Mouse (Mus musculus) hindbrain, embryonic 11.5 days (tissue): ENCODE results near the gene Adgre5. TPM values are rescaled to one million over a fixed set of nuclear protein-coding genes. Genes with fewer than 3 reads are reported as not detected.

Source experiments
- ATAC-seq: fragments of 200-750 bp; cut with Nextera tagmentation; 2 replicates; pipeline ENCODE4 v1.8.0; 2017; ENCODE audit warnings: mild to moderate bottlenecking, moderate TSS enrichment, moderate library complexity; ENCODE audit not compliant: low FRiP score
- DNase-seq: peaks from one replicate; pipeline ENCODE4 v3.0.0-alpha.2; 2015; ENCODE audit warnings: low spot score
- H3K27ac ChIP-seq: fragments of 300-500 bp; sonication (generic); 2 replicates; pipeline ENCODE4 v1.5.1; 2014; ENCODE audit warnings: mild to moderate bottlenecking, low read depth, low read length
- H3K27me3 ChIP-seq: fragments of 300-500 bp; sonication (generic); 2 replicates; pipeline ENCODE4 v1.6.1; 2014; ENCODE audit warnings: mild to moderate bottlenecking, low read length, moderate library complexity, mixed read lengths; ENCODE audit not compliant: control insufficient read depth, insufficient read depth
- H3K36me3 ChIP-seq: fragments of 300-500 bp; sonication (generic); 2 replicates; pipeline ENCODE4 v1.6.1; 2014; ENCODE audit warnings: mild to moderate bottlenecking, low read length, moderate library complexity, mixed read lengths; ENCODE audit not compliant: control insufficient read depth, insufficient read depth
- H3K4me1 ChIP-seq: fragments of 300-500 bp; sonication (generic); replicated peaks from 2 replicates; pipeline ENCODE4 v1.6.1; 2014; ENCODE audit warnings: low read length, mixed read lengths; ENCODE audit not compliant: control insufficient read depth, insufficient read depth
- H3K4me2 ChIP-seq: fragments of 300-500 bp; sonication (generic); replicated peaks from 2 replicates; pipeline ENCODE4 v1.6.1; 2014; ENCODE audit warnings: mild to moderate bottlenecking, low read depth, low read length
- H3K4me3 ChIP-seq: fragments of 300-500 bp; sonication (generic); 2 replicates; pipeline ENCODE4 v1.5.1; 2014; ENCODE audit warnings: low read depth, low read length
- H3K9ac ChIP-seq: fragments of 300-500 bp; sonication (generic); 2 replicates; pipeline ENCODE4 v1.6.1; 2014; ENCODE audit warnings: low read depth, low read length
- H3K9me3 ChIP-seq: fragments of 300-500 bp; sonication (generic); 2 replicates; pipeline ENCODE4 v1.6.1; 2016; ENCODE audit warnings: low read length; ENCODE audit not compliant: control insufficient read depth
- WGBS: fragments of 180-500 bp; shearing (Covaris S2); extraction: QIAGEN DNeasy Blood & Tissue Kit; methylation state at CpG from one replicate; pipeline ENCODE4 v1.1.7; 2014; 5-methylcytosine and 5-hydroxymethylcytosine counted together
- polyA plus RNA-seq: library from polyadenylated mRNA; unstranded; fragments of >200 nt; fragmentation: Nextera tagmentation; extraction: Ambion mirVana; gene quantifications from 2 replicates; pipeline ENCODE4 v1.2.1, GENCODE M21; 2014

The Adgre5 gene
- polyA plus RNA-seq, 1 experiment from 2014 or later, result 13.8 TPM

GRCm38 (mm10) chr8:83697374-83698220 is 43.5 kb downstream of the Adgre5 start:
- no peak for DNase-seq

GRCm38 (mm10) chr8:83695351-83696106 is 45.6 kb downstream of the Adgre5 start:
- Histone ChIP-seq H3K27me3 (no peaks in the 10 kb centered on the region), H3K27ac (no peak overlapping the region), H3K4me1 (peaks cover 7% of the 10 kb centered on the region; the same call in 1 of the 2 replicates), H3K36me3 (no peaks in the 10 kb centered on the region), H3K9me3 (no peaks in the 10 kb centered on the region), H3K4me2 (no peak overlapping the region), H3K4me3 (no peak overlapping the region), H3K9ac (no peak overlapping the region)
- 95% methylated on average over 10 of the region's 17 CpGs for WGBS
- no peak for ATAC-seq
- no peak for DNase-seq

More at GRCm38 (mm10) chr8:83697374-83698220, 43.5 kb downstream of the Adgre5 start:
- Histone ChIP-seq H3K4me2 (peak overlapping the region; percentile 93), H3K4me1 (peaks cover 7% of the 10 kb centered on the region; the same call in 1 of the 2 replicates), H3K9ac (peak overlapping the region; percentile 90), H3K4me3 (peak overlapping the region; percentile 84), H3K27me3 (no peaks in the 10 kb centered on the region), H3K9me3 (no peaks in the 10 kb centered on the region), H3K36me3 (no peaks in the 10 kb centered on the region), H3K27ac (no peak overlapping the region)
- no peak for ATAC-seq
- WGBS, result 62% methylated on average over 19 of the region's 19 CpGs

GRCm38 (mm10) chr8:83694369-83695160 is 46.6 kb downstream of the Adgre5 start:
- Histone ChIP-seq H3K9ac (no peak overlapping the region), H3K27me3 (no peaks in the 10 kb centered on the region), H3K36me3 (no peaks in the 10 kb centered on the region), H3K9me3 (no peaks in the 10 kb centered on the region), H3K4me1 (peaks cover 7% of the 10 kb centered on the region; the same call in 1 of the 2 replicates), H3K27ac (no peak overlapping the region), H3K4me2 (no peak overlapping the region), H3K4me3 (no peak overlapping the region)
- ATAC-seq (no peak), DNase-seq (no peak)
- 92% methylated on average over 11 of the region's 11 CpGs for WGBS

- Histone ChIP-seq H3K27ac (no peak overlapping the region), H3K4me1 (peaks cover 7% of the 10 kb centered on the region; the same call in 1 of the 2 replicates), H3K4me3 (no peak overlapping the region), H3K4me2 (no peak overlapping the region), H3K9ac (no peak overlapping the region), H3K27me3 (no peaks in the 10 kb centered on the region), H3K36me3 (no peaks in the 10 kb centered on the region), H3K9me3 (no peaks in the 10 kb centered on the region)
- WGBS, result 84% methylated on average over 10 of the region's 10 CpGs
- DNase-seq, result no peak
- ATAC-seq, result no peak
Measured at GRCm38 (mm10) chr8:83693609-83694236, 47.4 kb downstream of the Adgre5 start.

GRCm38 (mm10) chr8:83689264-83689663 is 51.9 kb downstream of the Adgre5 start:
- H3K27me3 ChIP-seq, result no peaks in the 10 kb centered on the region
- H3K4me3 ChIP-seq, result no peak overlapping the region
- ATAC-seq (no peak), DNase-seq (no peak)
- no peaks in the 10 kb centered on the region for H3K9me3 ChIP-seq
- 89% methylated on average over 6 of the region's 6 CpGs for WGBS
- no peak overlapping the region for H3K4me2 ChIP-seq
- no peaks in the 10 kb centered on the region for H3K36me3 ChIP-seq
- H3K4me1 ChIP-seq, result no peaks in the 10 kb centered on the region
- H3K27ac ChIP-seq, result no peak overlapping the region
- no peak overlapping the region for H3K9ac ChIP-seq

GRCm38 (mm10) chr8:83684517-83684916 is 56.6 kb downstream of the Adgre5 start:
- Histone ChIP-seq H3K36me3 (no peaks in the 10 kb centered on the region; the same call in 1 of the 2 replicates), H3K4me1 (no peaks in the 10 kb centered on the region), H3K27ac (no peak overlapping the region), H3K27me3 (no peaks in the 10 kb centered on the region), H3K9ac (no peak overlapping the region), H3K4me3 (no peak overlapping the region), H3K9me3 (no peaks in the 10 kb centered on the region), H3K4me2 (no peak overlapping the region)
- DNase-seq (no peak), ATAC-seq (no peak)
- WGBS, result 94% methylated on average over 9 of the region's 9 CpGs

- 24% methylated on average over 6 of the region's 6 CpGs for WGBS
- DNase-seq (peak; percentile 19), ATAC-seq (no peak)
- Histone ChIP-seq H3K4me1 (no peaks in the 10 kb centered on the region), H3K36me3 (no peaks in the 10 kb centered on the region; the same call in none of the 2 replicates), H3K27ac (no peak overlapping the region; the same call in 1 of the 2 replicates), H3K9me3 (no peaks in the 10 kb centered on the region), H3K4me3 (no peak overlapping the region), H3K9ac (no peak overlapping the region), H3K4me2 (no peak overlapping the region), H3K27me3 (no peaks in the 10 kb centered on the region)
Measured at GRCm38 (mm10) chr8:83681099-83681498, 60.0 kb downstream of the Adgre5 start.

GRCm38 (mm10) chr8:83680603-83681002 is 60.5 kb downstream of the Adgre5 start:
- Histone ChIP-seq H3K9ac (no peak overlapping the region), H3K4me2 (no peak overlapping the region), H3K27me3 (no peaks in the 10 kb centered on the region), H3K4me3 (no peak overlapping the region), H3K36me3 (no peaks in the 10 kb centered on the region; the same call in none of the 2 replicates), H3K27ac (no peak overlapping the region), H3K4me1 (no peaks in the 10 kb centered on the region), H3K9me3 (no peaks in the 10 kb centered on the region)
- DNase-seq (no peak), ATAC-seq (no peak)
- WGBS, result 83% methylated on average over 5 of the region's 5 CpGs
